Mouse (Mus musculus) neural tube, embryonic 12.5 days (tissue): Measurements from ENCODE around the gene Fam214a. TPM values are rescaled to one million over a fixed set of nuclear protein-coding genes. Genes with fewer than 3 reads are reported as not detected.

Source experiments
- ATAC-seq: fragments of 200-750 bp; cut with Nextera tagmentation; 2 replicates; pipeline ENCODE4 v1.8.0; 2017; ENCODE audit warnings: low read depth, mild to moderate bottlenecking, moderate TSS enrichment, moderate library complexity; ENCODE audit not compliant: low FRiP score
- H3K27ac ChIP-seq: fragments of 300-500 bp; sonication (generic); 2 replicates; pipeline ENCODE4 v1.5.1; 2016
- H3K27me3 ChIP-seq: fragments of 300-500 bp; sonication (generic); replicated peaks from 2 replicates; pipeline ENCODE4 v1.6.1; 2016; ENCODE audit warnings: mild to moderate bottlenecking
- H3K36me3 ChIP-seq: fragments of 300-500 bp; sonication (generic); 2 replicates; pipeline ENCODE4 v1.6.1; 2016; ENCODE audit warnings: mild to moderate bottlenecking
- H3K4me1 ChIP-seq: fragments of 300-500 bp; sonication (generic); 2 replicates; pipeline ENCODE4 v1.6.1; 2016
- H3K4me2 ChIP-seq: fragments of 300-500 bp; sonication (generic); replicated peaks from 2 replicates; pipeline ENCODE4 v1.6.1; 2016; ENCODE audit warnings: mild to moderate bottlenecking
- H3K4me3 ChIP-seq: fragments of 300-500 bp; sonication (generic); 2 replicates; pipeline ENCODE4 v1.5.1; 2016
- H3K9ac ChIP-seq: fragments of 300-500 bp; sonication (generic); 2 replicates; pipeline ENCODE4 v1.6.1; 2016; ENCODE audit warnings: mild to moderate bottlenecking
- H3K9me3 ChIP-seq: fragments of 300-500 bp; sonication (generic); 2 replicates; pipeline ENCODE4 v1.6.1; 2016; ENCODE audit warnings: mild to moderate bottlenecking
- WGBS: fragments of 180-500 bp; shearing (Covaris S2); methylation state at CpG from one replicate; pipeline ENCODE4 v1.1.7; 2016; 5-methylcytosine and 5-hydroxymethylcytosine counted together
- polyA plus RNA-seq: library from polyadenylated mRNA; unstranded; fragments of >200 nt; fragmentation: Nextera tagmentation; extraction: Ambion mirVana; gene quantifications from 2 replicates; pipeline ENCODE4 v1.2.1, GENCODE M21; 2016

The Fam214a gene
- polyA plus RNA-seq, 1 experiment from 2014 or later, result 29.1 TPM

- H3K36me3 ChIP-seq, result no peaks in the 10 kb centered on the region
- H3K4me2 ChIP-seq, result no peak overlapping the region
- no peak overlapping the region for H3K27ac ChIP-seq
- H3K27me3 ChIP-seq, result no peaks in the 10 kb centered on the region
- ATAC-seq, result no peak
- H3K4me3 ChIP-seq, result no peak overlapping the region
- H3K9me3 ChIP-seq, result no peaks in the 10 kb centered on the region
- no peaks in the 10 kb centered on the region for H3K4me1 ChIP-seq
- H3K9ac ChIP-seq, result no peak overlapping the region
- WGBS, result 67% methylated on average over 2 of the region's 2 CpGs
These were observed 33.1 kb downstream of the Fam214a start for GRCm38 (mm10) chr9:74985770-74986169.

- Histone ChIP-seq H3K9ac (no peak overlapping the region), H3K9me3 (no peaks in the 10 kb centered on the region), H3K4me1 (no peaks in the 10 kb centered on the region), H3K4me2 (no peak overlapping the region), H3K4me3 (no peak overlapping the region), H3K27ac (no peak overlapping the region), H3K27me3 (no peaks in the 10 kb centered on the region), H3K36me3 (no peaks in the 10 kb centered on the region)
- no peak for ATAC-seq
- 93% methylated on average over 7 of the region's 7 CpGs for WGBS
These were observed 36.3 kb downstream of the Fam214a start for GRCm38 (mm10) chr9:74988893-74989460.

GRCm38 (mm10) chr9:74989990-74990389 lies 37.3 kb downstream of the Fam214a start:
- Histone ChIP-seq H3K4me2 (no peak overlapping the region), H3K4me1 (no peaks in the 10 kb centered on the region), H3K4me3 (no peak overlapping the region), H3K9ac (no peak overlapping the region), H3K27ac (no peak overlapping the region), H3K36me3 (no peaks in the 10 kb centered on the region), H3K27me3 (no peaks in the 10 kb centered on the region), H3K9me3 (no peaks in the 10 kb centered on the region)
- 87% methylated on average over 2 of the region's 2 CpGs for WGBS
- no peak for ATAC-seq

- Histone ChIP-seq H3K4me2 (no peak overlapping the region), H3K4me3 (no peak overlapping the region), H3K27ac (no peak overlapping the region), H3K27me3 (no peaks in the 10 kb centered on the region), H3K4me1 (no peaks in the 10 kb centered on the region), H3K9me3 (no peaks in the 10 kb centered on the region), H3K9ac (no peak overlapping the region), H3K36me3 (no peaks in the 10 kb centered on the region)
- 92% methylated on average over 10 of the region's 10 CpGs for WGBS
- ATAC-seq, result no peak
These were observed 42.0 kb downstream of the Fam214a start for GRCm38 (mm10) chr9:74994611-74995257.

GRCm38 (mm10) chr9:74996349-74996748 lies 43.7 kb downstream of the Fam214a start:
- Histone ChIP-seq H3K9me3 (no peaks in the 10 kb centered on the region), H3K36me3 (0 out of 2 replicates have a peak, but pooled peaks cover 3% of the 10 kb centered on the region), H3K27ac (no peak overlapping the region), H3K4me3 (no peak overlapping the region), H3K4me2 (no peak overlapping the region), H3K9ac (no peak overlapping the region), H3K4me1 (no peaks in the 10 kb centered on the region), H3K27me3 (no peaks in the 10 kb centered on the region)
- no peak for ATAC-seq
- WGBS, result 67% methylated on average over 2 of the region's 2 CpGs

- H3K4me3 ChIP-seq, result no peak overlapping the region
- H3K4me1 ChIP-seq, result no peaks in the 10 kb centered on the region
- no peaks in the 10 kb centered on the region for H3K9me3 ChIP-seq
- ATAC-seq, result no peak
- no peak overlapping the region for H3K27ac ChIP-seq
- H3K9ac ChIP-seq, result no peak overlapping the region
- 0 out of 2 replicates have a peak, but pooled peaks cover 3% of the 10 kb centered on the region for H3K36me3 ChIP-seq
- no peaks in the 10 kb centered on the region for H3K27me3 ChIP-seq
- H3K4me2 ChIP-seq, result no peak overlapping the region
These were observed 45.3 kb downstream of the Fam214a start for GRCm38 (mm10) chr9:74997976-74998375.

- no peaks in the 10 kb centered on the region for H3K9me3 ChIP-seq
- H3K4me1 ChIP-seq, result no peaks in the 10 kb centered on the region
- H3K9ac ChIP-seq, result no peak overlapping the region
- H3K27me3 ChIP-seq, result no peaks in the 10 kb centered on the region
- H3K27ac ChIP-seq, result no peak overlapping the region
- WGBS, result 93% methylated on average over 6 of the region's 6 CpGs
- no peak overlapping the region for H3K4me2 ChIP-seq
- H3K36me3 ChIP-seq, result 0 out of 2 replicates have a peak, but pooled peaks cover 3% of the 10 kb centered on the region
- H3K4me3 ChIP-seq, result no peak overlapping the region
- no peak for ATAC-seq
These were observed 48.3 kb downstream of the Fam214a start for GRCm38 (mm10) chr9:75001006-75001405.

- no peak overlapping the region for H3K4me3 ChIP-seq
- 83% methylated on average over 5 of the region's 5 CpGs for WGBS
These were observed 49.0 kb downstream of the Fam214a start for GRCm38 (mm10) chr9:75001611-75002204.

GRCm38 (mm10) chr9:75002262-75002661 lies 49.6 kb downstream of the Fam214a start:
- no peak overlapping the region for H3K4me3 ChIP-seq
- H3K27me3 ChIP-seq, result no peaks in the 10 kb centered on the region
- no peak overlapping the region for H3K9ac ChIP-seq
- no peaks in the 10 kb centered on the region for H3K4me1 ChIP-seq
- ATAC-seq, result no peak
- H3K9me3 ChIP-seq, result no peaks in the 10 kb centered on the region
- no peak overlapping the region for H3K27ac ChIP-seq
- H3K36me3 ChIP-seq, result peaks cover 13% of the 10 kb centered on the region
- no peak overlapping the region for H3K4me2 ChIP-seq
- 74% methylated on average over 3 of the region's 3 CpGs for WGBS

More at GRCm38 (mm10) chr9:75001611-75002204, 49.0 kb downstream of the Fam214a start:
- H3K9me3 ChIP-seq, result no peaks in the 10 kb centered on the region
- no peak overlapping the region for H3K4me2 ChIP-seq
- no peaks in the 10 kb centered on the region for H3K27me3 ChIP-seq
- no peaks in the 10 kb centered on the region for H3K4me1 ChIP-seq
- peaks cover 10% of the 10 kb centered on the region for H3K36me3 ChIP-seq
- H3K9ac ChIP-seq, result no peak overlapping the region
- no peak for ATAC-seq
- H3K27ac ChIP-seq, result no peak overlapping the region

GRCm38 (mm10) chr9:75004203-75004602 lies 51.5 kb downstream of the Fam214a start:
- no peaks in the 10 kb centered on the region for H3K4me1 ChIP-seq
- no peak overlapping the region for H3K9ac ChIP-seq
- H3K4me3 ChIP-seq, result no peak overlapping the region
- WGBS, result 92% methylated on average over 10 of the region's 10 CpGs
- no peaks in the 10 kb centered on the region for H3K27me3 ChIP-seq
- no peaks in the 10 kb centered on the region for H3K9me3 ChIP-seq
- ATAC-seq, result no peak
- H3K4me2 ChIP-seq, result no peak overlapping the region
- H3K36me3 ChIP-seq, result peaks cover 23% of the 10 kb centered on the region
- H3K27ac ChIP-seq, result no peak overlapping the region

GRCm38 (mm10) chr9:75016591-75016990 lies 63.9 kb downstream of the Fam214a start:
- 90% methylated on average over 2 of the region's 2 CpGs for WGBS

GRCm38 (mm10) chr9:75019181-75019580 lies 66.5 kb downstream of the Fam214a start:
- Histone ChIP-seq H3K27ac (no peak overlapping the region), H3K4me1 (no peaks in the 10 kb centered on the region), H3K9ac (no peak overlapping the region), H3K4me3 (no peak overlapping the region), H3K9me3 (no peaks in the 10 kb centered on the region), H3K36me3 (peaks cover 44% of the 10 kb centered on the region), H3K4me2 (no peak overlapping the region), H3K27me3 (no peaks in the 10 kb centered on the region)
- 92% methylated on average over 6 of the region's 6 CpGs for WGBS
- ATAC-seq, result no peak

More at GRCm38 (mm10) chr9:75016591-75016990, 63.9 kb downstream of the Fam214a start:
- Histone ChIP-seq H3K9ac (no peak overlapping the region), H3K27me3 (no peaks in the 10 kb centered on the region), H3K4me2 (no peak overlapping the region), H3K4me3 (no peak overlapping the region), H3K9me3 (no peaks in the 10 kb centered on the region), H3K27ac (no peak overlapping the region), H3K36me3 (peaks cover 46% of the 10 kb centered on the region), H3K4me1 (no peaks in the 10 kb centered on the region)
- no peak for ATAC-seq
